Mouse (Mus musculus) myocyte (in vitro differentiated cells): ENCODE results near the gene Olfr559. TPM values are rescaled to one million over a fixed set of nuclear protein-coding genes. Genes with fewer than 3 reads are reported as not detected.

ENCODE experiments used
- H3K27me3 ChIP-seq: one replicate; pipeline ENCODE4 v1.6.1; 2011; ENCODE audit not compliant: control insufficient read depth, insufficient read depth, insufficient read length
- H3K36me3 ChIP-seq: one replicate; pipeline ENCODE4 v1.6.1; 2011; ENCODE audit not compliant: control insufficient read depth, insufficient read depth
- H3K4me2 ChIP-seq: one replicate; pipeline ENCODE4 v1.6.1; 2011; ENCODE audit warnings: low read depth, control low read depth
- H3K4me3 ChIP-seq: one replicate; pipeline ENCODE4 v1.5.1; 2011; ENCODE audit warnings: mild to moderate bottlenecking, control low read depth, moderate library complexity
- H3K79me2 ChIP-seq: one replicate; pipeline ENCODE4 v1.6.1; 2011; ENCODE audit not compliant: control insufficient read depth, insufficient read depth
- H3ac ChIP-seq: one replicate; pipeline ENCODE4 v1.6.1; 2011; ENCODE audit not compliant: control insufficient read depth, insufficient read length
- CEBPB ChIP-seq: IDR thresholded peaks from 2 replicates; pipeline ENCODE4 v1.6.1; 2011; ENCODE audit warnings: mild to moderate bottlenecking, moderate library complexity; ENCODE audit not compliant: poor library complexity, insufficient read depth, severe bottlenecking
- E2F4 ChIP-seq: IDR thresholded peaks from one replicate; pipeline ENCODE4 v1.6.1; 2011; ENCODE audit warnings: mild to moderate bottlenecking, control low read depth, moderate library complexity; ENCODE audit not compliant: insufficient read depth
- MAX ChIP-seq: IDR thresholded peaks from one replicate; pipeline ENCODE4 v1.6.1; 2011; ENCODE audit warnings: low read depth, mild to moderate bottlenecking, control low read depth
- MYOD1 ChIP-seq, 3 experiments: IDR thresholded peaks; one replicate each; pipeline ENCODE4 v1.6.1; 2011; ENCODE audit warnings: control low read depth in 2 of 3, low read depth in 2 of 3, mild to moderate bottlenecking in 2 of 3, moderate library complexity in 1 of 3; ENCODE audit not compliant: insufficient read length in 2 of 3, control insufficient read depth in 1 of 3
- MYOG ChIP-seq, 3 experiments: IDR thresholded peaks; one replicate each; pipeline ENCODE4 v1.6.1; 2011; ENCODE audit warnings: control low read depth in 2 of 3, low read depth in 2 of 3, mild to moderate bottlenecking in 2 of 3; ENCODE audit not compliant: insufficient read length in 2 of 3, control insufficient read depth in 1 of 3, insufficient read depth in 1 of 3
- POLR2A ChIP-seq: IDR thresholded peaks from one replicate; pipeline ENCODE4 v1.6.1; 2011; ENCODE audit warnings: low read depth, mild to moderate bottlenecking, control low read depth, moderate library complexity; ENCODE audit not compliant: insufficient read length
- POLR2AphosphoS2 ChIP-seq: IDR thresholded peaks from one replicate; pipeline ENCODE4 v1.6.1; 2011; ENCODE audit warnings: low read depth, control low read depth; ENCODE audit not compliant: insufficient read length
- REST ChIP-seq: IDR thresholded peaks from one replicate; pipeline ENCODE4 v1.6.1; 2011; ENCODE audit warnings: mild to moderate bottlenecking, control low read depth, moderate library complexity; ENCODE audit not compliant: insufficient read depth, insufficient read length
- SRF ChIP-seq: IDR thresholded peaks from one replicate; pipeline ENCODE4 v1.6.1; 2011; ENCODE audit warnings: low read depth; ENCODE audit not compliant: control insufficient read depth, insufficient read length
- TCF12 ChIP-seq: IDR thresholded peaks from one replicate; pipeline ENCODE4 v1.6.1; 2011; ENCODE audit warnings: mild to moderate bottlenecking, control low read depth; ENCODE audit not compliant: poor library complexity, insufficient read depth, severe bottlenecking
- TCF3 ChIP-seq: IDR thresholded peaks from one replicate; pipeline ENCODE4 v1.6.1; 2011; ENCODE audit warnings: low read depth, control low read depth; ENCODE audit not compliant: insufficient read length
- USF1 ChIP-seq: IDR thresholded peaks from one replicate; pipeline ENCODE4 v1.6.1; 2011; ENCODE audit warnings: low read depth, mild to moderate bottlenecking, control low read depth, moderate library complexity
- polyA plus RNA-seq: library from polyadenylated mRNA; unstranded; fragments of >200 nt; fragmentation: generic; extraction: Trizol; gene quantifications from one replicate; pipeline ENCODE4 v1.2.1, GENCODE M21; 2012; ENCODE audit warnings: missing spikeins

Olfr559 gene
- polyA plus RNA-seq, 1 experiment, result not detected

- TF ChIP-seq TCF3 (no peak), REST (no peak), TCF12 (no peak), SRF (no peak), USF1 (no peak), MYOG (IDR thresholded peaks at IDR 0.05; ENCODE audit: control insufficient read depth in 1 of 3, insufficient read depth in 1 of 3, insufficient read length in 2 of 3, low read depth in 2 of 3) (no peak), MAX (no peak), POLR2A (no peak), POLR2AphosphoS2 (no peak), CEBPB (no peak), E2F4 (no peak), MYOD1 (IDR thresholded peaks at IDR 0.05; ENCODE audit: control insufficient read depth in 1 of 3, insufficient read length in 2 of 3, low read depth in 2 of 3) (no peak)
- Histone ChIP-seq H3K4me2 (no peak overlapping the region), H3K4me3 (no peak overlapping the region), H3K36me3 (no peaks in the 10 kb centered on the region), H3K27me3 (no peaks in the 10 kb centered on the region), H3ac (no peak overlapping the region), H3K79me2 (no peaks in the 10 kb centered on the region)
Measured at GRCm38 (mm10) chr7:102733793-102734192, 6.5 kb upstream of the Olfr559 start.

GRCm38 (mm10) chr7:102718970-102719369 lies 8.3 kb downstream of the Olfr559 start, which contains the start of gene Olfr33:
Olfr33 (minus strand) TSS chr7:102719070.
- no peaks in the 10 kb centered on the region for H3K27me3 ChIP-seq
- H3K79me2 ChIP-seq, result no peaks in the 10 kb centered on the region
- H3K4me3 ChIP-seq, result no peak within 1 kb of the TSS
- H3ac ChIP-seq, result no peak within 1 kb of the TSS
- no peaks in the 10 kb centered on the region for H3K36me3 ChIP-seq
- no peak within 1 kb of the TSS for H3K4me2 ChIP-seq
- no peak for TF ChIP-seq TCF12
- no peak for TF ChIP-seq USF1
- TF ChIP-seq E2F4, result no peak

GRCm38 (mm10) chr7:102701915-102702314 lies 25.4 kb downstream of the Olfr559 start, which contains the start of gene Olfr558:
Olfr558 (plus strand) TSS chr7:102702215.
- H3K4me3 ChIP-seq, result no peak within 1 kb of the TSS
- H3K27me3 ChIP-seq, result no peaks in the 10 kb centered on the region
- no peaks in the 10 kb centered on the region for H3K79me2 ChIP-seq
- H3ac ChIP-seq, result no peak within 1 kb of the TSS
- no peaks in the 10 kb centered on the region for H3K36me3 ChIP-seq
- H3K4me2 ChIP-seq, result no peak within 1 kb of the TSS
- TF ChIP-seq REST, result no peak
- TF ChIP-seq MAX, result no peak
- no peak for TF ChIP-seq POLR2A
- no peak for TF ChIP-seq TCF3
- TF ChIP-seq MYOG (IDR thresholded peaks at IDR 0.05; ENCODE audit: control insufficient read depth in 1 of 3, insufficient read depth in 1 of 3, insufficient read length in 2 of 3, low read depth in 2 of 3), result no peak
- TF ChIP-seq CEBPB, result no peak
- TF ChIP-seq E2F4, result no peak
- TF ChIP-seq POLR2AphosphoS2, result no peak
- TF ChIP-seq USF1, result no peak
- TF ChIP-seq TCF12, result no peak
- no peak for TF ChIP-seq SRF
- TF ChIP-seq MYOD1 (IDR thresholded peaks at IDR 0.05; ENCODE audit: control insufficient read depth in 1 of 3, insufficient read length in 2 of 3, low read depth in 2 of 3), result no peak

GRCm38 (mm10) chr7:102698461-102698860 lies 28.8 kb downstream of the Olfr559 start:
- TF ChIP-seq MYOD1 (IDR thresholded peaks at IDR 0.05; ENCODE audit: control insufficient read depth in 1 of 3, insufficient read length in 2 of 3, low read depth in 2 of 3) (no peak), REST (no peak), POLR2AphosphoS2 (no peak), MYOG (IDR thresholded peaks at IDR 0.05; ENCODE audit: control insufficient read depth in 1 of 3, insufficient read depth in 1 of 3, insufficient read length in 2 of 3, low read depth in 2 of 3) (no peak), MAX (no peak), SRF (no peak), POLR2A (no peak), E2F4 (no peak), CEBPB (no peak), TCF12 (no peak), TCF3 (no peak)
- no peak overlapping the region for H3K4me2 ChIP-seq
- H3K36me3 ChIP-seq, result no peaks in the 10 kb centered on the region
- no peaks in the 10 kb centered on the region for H3K79me2 ChIP-seq
- no peak overlapping the region for H3ac ChIP-seq
- H3K4me3 ChIP-seq, result no peak overlapping the region
- H3K27me3 ChIP-seq, result no peaks in the 10 kb centered on the region

- Histone ChIP-seq H3K4me2 (no peak within 1 kb of the TSS), H3K79me2 (no peaks in the 10 kb centered on the region), H3K36me3 (no peaks in the 10 kb centered on the region), H3K4me3 (no peak within 1 kb of the TSS), H3ac (no peak within 1 kb of the TSS), H3K27me3 (no peaks in the 10 kb centered on the region)
- TF ChIP-seq MYOG (IDR thresholded peaks at IDR 0.05; ENCODE audit: control insufficient read depth in 1 of 3, insufficient read depth in 1 of 3, insufficient read length in 2 of 3, low read depth in 2 of 3), result no peak
- no peak for TF ChIP-seq MAX
- no peak for TF ChIP-seq CEBPB
Measured at GRCm38 (mm10) chr7:102695358-102696125, 31.7 kb downstream of the Olfr559 start, which contains the start of gene Olfr557. Olfr557 (plus strand) TSS chr7:102695910.
